Mouse (Mus musculus) midbrain, embryonic 14.5 days (tissue): ENCODE results near the gene Mettl21a. TPM values are rescaled to one million over a fixed set of nuclear protein-coding genes. Genes with fewer than 3 reads are reported as not detected.
"Not testable (repeated sequence)": the region's sequence is repeated elsewhere in the genome, so short reads cannot be mapped to it uniquely, and the experiment has no call there.

ENCODE experiments used
- ATAC-seq: fragments of 200-750 bp; cut with Nextera tagmentation; 2 replicates; pipeline ENCODE4 v1.8.0; 2017; ENCODE audit warnings: moderate number of reproducible peaks, moderate library complexity; ENCODE audit not compliant: low FRiP score, low TSS enrichment
- DNase-seq: peaks from one replicate; pipeline ENCODE4 v3.0.0-alpha.2; 2015
- H3K27ac ChIP-seq: fragments of 300-500 bp; sonication (generic); replicated peaks from 2 replicates; pipeline ENCODE4 v1.5.1; 2014; ENCODE audit warnings: mild to moderate bottlenecking, low read depth, low read length, moderate library complexity
- H3K27me3 ChIP-seq: fragments of 300-500 bp; sonication (generic); 2 replicates; pipeline ENCODE4 v1.6.1; 2014; ENCODE audit warnings: low read length, control low read depth, mixed read lengths; ENCODE audit not compliant: control insufficient read depth, insufficient read depth
- H3K36me3 ChIP-seq: fragments of 300-500 bp; sonication (generic); 2 replicates; pipeline ENCODE4 v1.6.1; 2014; ENCODE audit warnings: low read length, control low read depth; ENCODE audit not compliant: control insufficient read depth, insufficient read depth
- H3K4me1 ChIP-seq: fragments of 300-500 bp; sonication (generic); 2 replicates; pipeline ENCODE4 v1.6.1; 2014; ENCODE audit warnings: mild to moderate bottlenecking, antibody characterized with exemption, low read length, control low read depth; ENCODE audit not compliant: control insufficient read depth, insufficient read depth
- H3K4me2 ChIP-seq: fragments of 300-500 bp; sonication (generic); 2 replicates; pipeline ENCODE4 v1.6.1; 2014; ENCODE audit warnings: mild to moderate bottlenecking, low read length, moderate library complexity
- H3K4me3 ChIP-seq: fragments of 300-500 bp; sonication (generic); replicated peaks from 2 replicates; pipeline ENCODE4 v1.5.1; 2014; ENCODE audit warnings: low read depth, low read length
- H3K9ac ChIP-seq: fragments of 300-500 bp; sonication (generic); replicated peaks from 2 replicates; pipeline ENCODE4 v1.6.1; 2014; ENCODE audit warnings: mild to moderate bottlenecking, low read length, moderate library complexity
- H3K9me3 ChIP-seq: fragments of 300-500 bp; sonication (generic); 2 replicates; pipeline ENCODE4 v1.6.1; 2016; ENCODE audit warnings: low read length, control low read depth, mixed read lengths; ENCODE audit not compliant: control insufficient read depth
- WGBS: fragments of 180-500 bp; shearing (Covaris S2); extraction: QIAGEN DNeasy Blood & Tissue Kit; methylation state at CpG from one replicate; pipeline ENCODE4 v1.1.7; 2014; 5-methylcytosine and 5-hydroxymethylcytosine counted together
- polyA plus RNA-seq: library from polyadenylated mRNA; unstranded; fragments of >200 nt; fragmentation: Nextera tagmentation; extraction: Ambion mirVana; gene quantifications from 2 replicates; pipeline ENCODE4 v1.2.1, GENCODE M21; 2014

Gene Mettl21a
- 19.8 and 23.1 TPM in 2 replicates for polyA plus RNA-seq

- H3K4me2 ChIP-seq, result peak within 1 kb of the TSS; percentile 55
- H3K9me3 ChIP-seq, result no peaks in the 10 kb centered on the region
- ATAC-seq, result peak; percentile 95
- H3K4me3 ChIP-seq, result peak within 1 kb of the TSS; percentile 69
- no peaks in the 10 kb centered on the region for H3K27me3 ChIP-seq
- peak within 1 kb of the TSS; percentile 97 for H3K9ac ChIP-seq
- peak; percentile 96 for DNase-seq
- H3K4me1 ChIP-seq, result peaks cover 12% of the 10 kb centered on the region
- peak within 1 kb of the TSS; percentile 94 for H3K27ac ChIP-seq
- 0% methylated on average over 71 of the region's 72 CpGs for WGBS
- H3K36me3 ChIP-seq, result no peaks in the 10 kb centered on the region
These were observed at the start of gene Mettl21a for GRCm38 (mm10) chr1:64616881-64617714. Gene Mettl21a (minus strand): TSS chr1:64617242.

- Histone ChIP-seq H3K4me1 (no peaks in the 10 kb centered on the region), H3K4me3 (no peak overlapping the region), H3K9me3 (no peaks in the 10 kb centered on the region), H3K9ac (no peak overlapping the region), H3K36me3 (no peaks in the 10 kb centered on the region), H3K27me3 (no peaks in the 10 kb centered on the region), H3K27ac (no peak overlapping the region), H3K4me2 (no peak overlapping the region)
- no peak for ATAC-seq
- WGBS, result 86% methylated on average over 7 of the region's 7 CpGs
- no peak for DNase-seq
These were observed 41.8 kb upstream of the Mettl21a start for GRCm38 (mm10) chr1:64658876-64659275.

GRCm38 (mm10) chr1:64656423-64657129, 39.5 kb upstream of the Mettl21a start:
- Histone ChIP-seq H3K9ac (no peak overlapping the region), H3K36me3 (no peaks in the 10 kb centered on the region), H3K9me3 (no peaks in the 10 kb centered on the region), H3K4me3 (no peak overlapping the region), H3K27me3 (no peaks in the 10 kb centered on the region), H3K4me1 (no peaks in the 10 kb centered on the region), H3K4me2 (no peak overlapping the region), H3K27ac (no peak overlapping the region)
- ATAC-seq (no peak), DNase-seq (no peak)
- WGBS, result 87% methylated on average over 3 of the region's 3 CpGs

GRCm38 (mm10) chr1:64655415-64655814, 38.4 kb upstream of the Mettl21a start:
- WGBS, result 3% methylated on average over 1 of the region's 1 CpGs
- Histone ChIP-seq H3K9me3 (no peaks in the 10 kb centered on the region), H3K4me3 (no peak overlapping the region), H3K27ac (no peak overlapping the region), H3K27me3 (no peaks in the 10 kb centered on the region), H3K4me2 (no peak overlapping the region), H3K9ac (no peak overlapping the region), H3K4me1 (no peaks in the 10 kb centered on the region), H3K36me3 (no peaks in the 10 kb centered on the region)
- no peak for ATAC-seq
- peak; percentile 27 for DNase-seq

GRCm38 (mm10) chr1:64653701-64654100, 36.7 kb upstream of the Mettl21a start:
- Histone ChIP-seq H3K36me3 (no peaks in the 10 kb centered on the region), H3K4me3 (no peak overlapping the region), H3K9me3 (no peaks in the 10 kb centered on the region), H3K9ac (no peak overlapping the region), H3K27me3 (no peaks in the 10 kb centered on the region), H3K4me1 (no peaks in the 10 kb centered on the region), H3K4me2 (no peak overlapping the region), H3K27ac (no peak overlapping the region)
- WGBS, result 98% methylated on average over 6 of the region's 6 CpGs
- ATAC-seq, result no peak
- DNase-seq, result no peak

- Histone ChIP-seq H3K27ac (no peak overlapping the region), H3K27me3 (no peaks in the 10 kb centered on the region), H3K4me3 (no peak overlapping the region), H3K9me3 (no peaks in the 10 kb centered on the region), H3K9ac (no peak overlapping the region), H3K4me1 (no peaks in the 10 kb centered on the region), H3K36me3 (no peaks in the 10 kb centered on the region), H3K4me2 (no peak overlapping the region)
- WGBS, result 83% methylated on average over 11 of the region's 11 CpGs
- no peak for ATAC-seq
- no peak for DNase-seq
These were observed 32.5 kb upstream of the Mettl21a start for GRCm38 (mm10) chr1:64649362-64650124.

- Histone ChIP-seq H3K27me3 (no peaks in the 10 kb centered on the region), H3K9me3 (no peaks in the 10 kb centered on the region), H3K4me1 (no peaks in the 10 kb centered on the region), H3K4me2 (no peak overlapping the region), H3K27ac (no peak overlapping the region), H3K4me3 (no peak overlapping the region), H3K36me3 (no peaks in the 10 kb centered on the region), H3K9ac (no peak overlapping the region)
- ATAC-seq (no peak), DNase-seq (no peak)
- WGBS, result 96% methylated on average over 3 of the region's 3 CpGs
These were observed 27.5 kb upstream of the Mettl21a start for GRCm38 (mm10) chr1:64644513-64644912.

- H3K27me3 ChIP-seq, H3K4me1 ChIP-seq, H3K4me2 ChIP-seq, ATAC-seq, H3K4me3 ChIP-seq, H3K36me3 ChIP-seq, DNase-seq, H3K9ac ChIP-seq, H3K27ac ChIP-seq, H3K9me3 ChIP-seq: not testable (repeated sequence)
- 95% methylated on average over 8 of the region's 8 CpGs for WGBS
These were observed 25.5 kb upstream of the Mettl21a start for GRCm38 (mm10) chr1:64642541-64642940.
